Comparison of ENCODE assay signal across 8 mouse cellular contexts in genomic region chr2:93405017-93405425, GRCm38 (mm10). TPM values are rescaled to one million over a fixed set of nuclear protein-coding genes. Genes with fewer than 3 reads are reported as not detected.
DNase-seq lines count a peak whose midpoint lies in the region; ATAC-seq and TF ChIP-seq lines count a peak whose summit lies in the region.

No protein-coding gene starts in this region.

- no peak overlapping the region for H3K27ac ChIP-seq in liver, postnatal 0 days (ENCODE audit: low read depth)
- no peak overlapping the region for H3K27ac ChIP-seq in hindbrain, embryonic 16.5 days (ENCODE audit: low read depth, low read length)
- no peak overlapping the region for H3K27ac ChIP-seq in layer of hippocampus, adult 2 months

- H3K4me2 ChIP-seq in liver, postnatal 0 days (ENCODE audit: low read depth, low read length) = no peak overlapping the region
- no peak overlapping the region for H3K4me2 ChIP-seq in hindbrain, embryonic 16.5 days (ENCODE audit: low read length)

- peak; percentile 34 for DNase-seq in liver
- no peak for DNase-seq in liver, postnatal 0 days
- peak; percentile 86 for DNase-seq in brain, embryonic 14.5 days (ENCODE audit: low read depth)
- DNase-seq in retina, postnatal 7 days (ENCODE audit: low read depth, low spot score) = peak; percentile 49
- no peak for DNase-seq in layer of hippocampus, adult 2 months (ENCODE audit: low spot score in 2 of 2)
- DNase-seq in cerebellum, adult 11 months = no peak
- DNase-seq in frontal cortex, postnatal 14 days (ENCODE audit: low spot score in 2 of 2) = no peak

- H3K9me3 ChIP-seq in liver, postnatal 0 days (ENCODE audit: low read length) = no peaks in the 10 kb centered on the region
- no peaks in the 10 kb centered on the region for H3K9me3 ChIP-seq in hindbrain, embryonic 16.5 days (ENCODE audit: control insufficient read depth, low read length)

- no peak overlapping the region for H3K4me3 ChIP-seq in liver, postnatal 0 days (ENCODE audit: low read depth, low read length)
- no peak overlapping the region for H3K4me3 ChIP-seq in hindbrain, embryonic 16.5 days (ENCODE audit: low read length)
- H3K4me3 ChIP-seq in layer of hippocampus, adult 2 months = no peak overlapping the region

- no peak overlapping the region for H3K9ac ChIP-seq in liver, postnatal 0 days (replicated peaks)
- no peak overlapping the region for H3K9ac ChIP-seq in hindbrain, embryonic 16.5 days (ENCODE audit: low read depth, low read length)

- H3K36me3 ChIP-seq in liver, postnatal 0 days (replicated peaks; ENCODE audit: insufficient read depth, low read length) = no peaks in the 10 kb centered on the region
- H3K36me3 ChIP-seq in hindbrain, embryonic 16.5 days (ENCODE audit: control insufficient read depth, insufficient read depth, low read length) = no peaks in the 10 kb centered on the region

- ATAC-seq in liver, postnatal 0 days = no peak
- peak; percentile 49; the same call in 1 of the 2 replicates for ATAC-seq in hindbrain, embryonic 16.5 days

- no peak for TF ChIP-seq POLR2A in brain, embryonic 14.5 days (IDR thresholded peaks at IDR 0.05; ENCODE audit: borderline replicate concordance, extremely low read depth, insufficient read depth, insufficient read length, poor library complexity, severe bottlenecking)

- 66% methylated on average over 6 of the region's 7 CpGs for WGBS in liver, postnatal 0 days (ENCODE audit: insufficient replicate concordance)
- 44% methylated on average over 7 of the region's 7 CpGs for WGBS in hindbrain, embryonic 16.5 days

- no peaks in the 10 kb centered on the region for H3K4me1 ChIP-seq in liver, postnatal 0 days (ENCODE audit: insufficient read depth)
- peaks cover 5% of the 10 kb centered on the region for H3K4me1 ChIP-seq in hindbrain, embryonic 16.5 days (ENCODE audit: control insufficient read depth, insufficient read depth, low read depth, low read length)

- TF ChIP-seq CTCF in liver, postnatal 0 days (IDR thresholded peaks at IDR 0.05; ENCODE audit: low read depth) = no peak
- no peak for TF ChIP-seq CTCF in brain, embryonic 14.5 days (IDR thresholded peaks at IDR 0.05; ENCODE audit: borderline replicate concordance, extremely low read depth, insufficient read depth, insufficient read length)
- no peak for TF ChIP-seq CTCF in layer of hippocampus, adult 2 months (conservative IDR thresholded peaks at IDR 0.05)

- H3K27me3 ChIP-seq in liver, postnatal 0 days (ENCODE audit: insufficient read depth, low read length) = no peaks in the 10 kb centered on the region
- no peaks in the 10 kb centered on the region for H3K27me3 ChIP-seq in hindbrain, embryonic 16.5 days (replicated peaks; ENCODE audit: control insufficient read depth, insufficient read depth, low read length)

- TF ChIP-seq EP300 in liver, postnatal 0 days (IDR thresholded peaks at IDR 0.05; ENCODE audit: low read depth) = no peak

RNA-seq across cellular contexts. Expression of gene Cd82, which starts 57.9 kb away (rescaled TPM):
- polyA plus RNA-seq in liver, postnatal 0 days (2015; fragmentation: Nextera tagmentation; extraction: Ambion mirVana) = 81.0 and 87.7 TPM in 2 replicates
- 19.5 and 24.4 TPM in 2 replicates for polyA plus RNA-seq in brain, embryonic 14.5 days (2012; rRNA removed)
- 24.5 and 26.8 TPM in 2 replicates for polyA plus RNA-seq in hindbrain, embryonic 16.5 days (2015; fragmentation: Nextera tagmentation; extraction: Ambion mirVana)
- total RNA-seq in layer of hippocampus, adult 2 months (2021) = 10 to 100 TPM; 17.2 to 17.9 TPM

Comparison
In these comparisons a context has a peak if more than half of its experiments do, and no peak if none do; other contexts are left out.
1. DNase-seq: peak in liver (single experiment), brain, embryonic 14.5 days (single experiment) and retina, postnatal 7 days (single experiment); none in liver, postnatal 0 days (single experiment), layer of hippocampus, adult 2 months (0 of 2), cerebellum, adult 11 months (single experiment) and frontal cortex, postnatal 14 days (0 of 2).